Mouse (Mus musculus) layer of hippocampus, postnatal 25 days (tissue): Measurements from ENCODE around the gene Plek. TPM values are rescaled to one million over a fixed set of nuclear protein-coding genes. Genes with fewer than 3 reads are reported as not detected.
A peak's percentile ranks its signal among the peaks of the same experiment; 100 is the strongest.
"Not testable (repeated sequence)": the region's sequence is repeated elsewhere in the genome, so short reads cannot be mapped to it uniquely, and the experiment has no call there.

ENCODE experiments used
- DNase-seq, 2 experiments: peaks; one replicate each; pipeline ENCODE4 v3.0.0; 2022; ENCODE audit warnings: mixed read lengths in 2 of 2, low spot score in 1 of 2; ENCODE audit errors: extremely low spot score in 1 of 2
- total RNA-seq, 2 experiments: library from RNA; stranded (reverse); gene quantifications; 2 replicates each; pipeline ENCODE4 v1.2.3; 2021

Plek gene
- total RNA-seq, result 1 to 10 TPM; 5.1 to 5.2 TPM

- DNase-seq, result peak; percentile 80 to 82
Observed at GRCm38 (mm10) chr11:17051545-17052475, at the start of gene Plek, which contains the start of gene Cnrip1. Gene Plek, minus strand, starts transcription at chr11:17052381. Gene Cnrip1, plus strand, starts transcription at chr11:17051586.

DNA sequence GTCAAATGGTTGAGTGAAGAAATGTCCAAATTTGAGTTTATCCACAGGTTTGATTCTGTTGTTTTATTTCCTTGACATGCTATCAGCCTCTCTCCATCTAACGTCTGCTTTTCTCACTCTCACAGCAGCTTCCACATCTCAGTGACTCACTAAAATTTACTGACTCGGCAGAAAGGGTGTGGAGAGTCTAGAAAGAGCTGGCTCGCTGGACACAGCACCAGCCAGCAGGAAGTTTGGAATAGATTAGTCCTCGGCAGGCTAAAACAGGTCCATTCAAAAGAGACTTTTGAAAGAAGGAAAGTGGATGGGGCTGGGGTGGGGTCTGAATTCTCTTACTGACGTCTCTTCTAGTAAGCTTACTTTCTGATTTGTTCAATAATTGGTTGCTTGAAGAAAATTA lies 33.9 kb upstream of the Plek start:
- DNase-seq, result no peak

GRCm38 (mm10) chr11:17083866-17084265 lies 31.7 kb upstream of the Plek start:
- no peak for DNase-seq

GRCm38 (mm10) chr11:17083455-17083854 lies 31.3 kb upstream of the Plek start:
- no peak for DNase-seq

DNA sequence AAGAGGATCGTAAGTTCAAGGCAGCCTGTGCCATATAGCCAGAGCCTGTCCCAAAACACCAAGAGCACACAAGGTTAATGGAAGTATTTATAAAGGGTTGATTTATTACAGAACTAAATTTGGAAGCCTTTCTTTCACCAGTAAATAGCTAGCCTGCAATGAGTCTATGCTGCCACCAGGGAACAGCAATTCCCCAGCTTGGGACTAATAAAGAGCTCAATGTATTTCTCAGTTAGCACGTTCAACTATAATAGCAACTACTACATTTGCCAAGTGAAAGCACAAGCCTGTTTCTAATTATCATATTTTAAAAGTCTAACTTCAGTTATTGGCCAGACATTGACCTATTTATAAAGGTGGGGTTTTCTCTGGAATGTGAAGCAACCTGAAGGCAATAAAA lies 30.8 kb upstream of the Plek start:
- DNase-seq, result no peak

- DNase-seq, result no peak
Observed at GRCm38 (mm10) chr11:17082086-17082485, 29.9 kb upstream of the Plek start.

DNA sequence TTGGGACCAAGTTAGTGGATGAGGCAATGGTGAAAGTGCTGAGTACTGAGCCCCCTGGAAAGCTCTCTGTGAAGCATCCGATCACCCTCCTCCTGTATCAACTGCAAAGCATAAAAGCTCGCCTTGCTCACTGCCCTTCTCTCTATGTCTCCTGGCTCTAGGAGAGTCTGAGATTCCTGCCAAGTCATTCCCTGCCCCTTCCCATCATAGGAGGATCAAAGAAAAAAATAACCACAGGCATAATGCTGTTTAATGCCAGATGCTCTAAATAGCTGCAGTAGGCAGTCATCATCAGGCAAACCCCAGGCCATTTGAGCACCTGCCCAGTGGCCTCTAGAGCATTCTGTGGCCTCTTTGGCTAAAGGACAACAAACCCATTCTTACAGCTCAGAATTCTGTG lies 23.5 kb upstream of the Plek start:
- no peak for DNase-seq

DNA sequence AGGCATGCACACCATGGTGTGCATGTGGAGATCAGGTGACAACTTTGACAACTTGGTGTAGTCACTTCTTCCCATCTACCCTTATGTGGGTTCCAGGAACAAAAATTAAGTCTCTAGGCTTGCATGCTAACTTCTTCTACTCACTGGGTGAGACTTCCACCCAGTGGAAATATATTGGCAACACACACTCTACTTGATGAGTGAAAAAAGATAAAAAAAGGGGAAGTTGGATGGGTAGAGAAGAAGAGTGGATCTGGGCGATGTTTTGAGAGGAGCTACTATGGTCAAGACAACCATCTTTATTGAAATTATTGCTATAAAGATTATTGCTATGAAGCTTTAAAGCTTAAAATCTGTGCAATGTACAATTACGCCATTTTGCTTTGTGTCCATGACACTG lies 17.2 kb upstream of the Plek start:
- not testable (repeated sequence) for DNase-seq

DNA sequence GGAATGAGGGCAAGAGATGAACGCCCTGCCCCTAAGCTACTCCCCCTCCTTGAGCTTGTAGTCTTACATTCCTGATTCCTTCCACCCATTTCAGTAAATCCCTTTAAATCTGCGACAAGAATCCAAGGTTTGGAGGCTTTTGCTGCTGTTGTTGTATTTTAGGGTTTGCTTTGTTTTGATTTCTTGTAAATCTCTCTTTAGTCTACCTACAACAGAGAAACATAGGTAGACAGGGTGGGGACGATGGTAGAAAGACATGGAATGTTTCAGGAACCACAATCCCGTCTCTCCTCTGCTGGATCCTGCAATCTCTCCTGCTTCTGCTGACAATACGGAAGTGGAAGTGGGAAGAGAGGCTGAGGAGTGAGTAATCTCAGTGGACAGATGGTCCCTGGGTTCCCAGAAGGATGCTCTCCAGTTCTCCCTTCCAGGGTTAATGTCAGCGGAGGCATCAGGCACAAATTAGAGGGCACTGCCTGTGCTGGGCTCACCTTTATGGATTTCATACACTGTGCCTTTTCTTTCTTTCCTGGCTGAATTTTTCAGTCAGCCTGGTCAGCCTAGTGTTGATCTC lies 382 bp upstream of the Plek start:
- peak in 1 of 2 experiments; percentile 10 for DNase-seq

GRCm38 (mm10) chr11:17045806-17046205 lies 6.4 kb downstream of the Plek start:
- no peak for DNase-seq

GRCm38 (mm10) chr11:17023984-17024383 lies 28.2 kb downstream of the Plek start:
- no peak for DNase-seq

GRCm38 (mm10) chr11:17023206-17023605 lies 29.0 kb downstream of the Plek start:
- no peak for DNase-seq

- no peak for DNase-seq
Observed at GRCm38 (mm10) chr11:17019328-17019727, 32.9 kb downstream of the Plek start.

DNA sequence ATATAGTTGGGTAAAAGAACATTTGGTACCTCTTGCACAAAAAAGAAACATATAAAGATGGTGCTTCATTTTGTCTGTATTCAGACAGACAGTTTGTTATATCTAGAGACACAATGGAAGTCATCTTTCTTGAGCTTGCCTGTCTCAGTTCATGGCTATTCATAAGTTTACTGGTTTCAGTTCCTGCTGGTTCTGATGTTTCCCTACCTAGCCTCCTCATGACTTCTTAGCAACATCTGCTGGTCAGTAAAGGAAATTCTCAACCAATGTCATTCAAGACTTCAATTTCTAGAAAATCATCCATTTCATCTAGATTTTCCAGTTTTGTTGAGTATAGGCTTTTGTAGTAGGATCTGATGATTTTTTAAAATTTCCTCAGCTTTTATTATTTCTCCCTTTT lies 39.2 kb downstream of the Plek start:
- DNase-seq, result no peak

- DNase-seq, result no peak
Observed at GRCm38 (mm10) chr11:17008498-17008941, 43.7 kb downstream of the Plek start.

GRCm38 (mm10) chr11:17007517-17008173 lies 44.5 kb downstream of the Plek start:
- DNase-seq, result no peak

DNA sequence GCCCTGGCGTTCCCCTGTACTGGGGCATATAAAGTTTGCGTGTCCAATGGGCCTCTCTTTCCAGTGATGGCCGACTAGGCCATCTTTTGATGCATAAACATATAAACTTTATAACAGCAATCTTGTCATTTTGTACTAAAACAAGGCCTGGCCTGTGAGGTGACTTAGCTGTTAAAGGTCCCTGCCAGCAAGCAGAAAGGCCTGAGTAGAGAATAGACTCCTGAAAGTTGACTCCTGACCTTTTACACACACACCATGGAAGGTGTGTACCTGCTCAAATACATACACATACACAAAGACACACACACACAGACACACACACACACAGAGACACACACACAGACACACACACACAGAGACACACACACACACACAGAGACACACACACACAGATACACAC lies 45.7 kb downstream of the Plek start:
- not testable (repeated sequence) for DNase-seq

GRCm38 (mm10) chr11:17004899-17005846 lies 47.0 kb downstream of the Plek start:
- DNase-seq, result no peak

DNA sequence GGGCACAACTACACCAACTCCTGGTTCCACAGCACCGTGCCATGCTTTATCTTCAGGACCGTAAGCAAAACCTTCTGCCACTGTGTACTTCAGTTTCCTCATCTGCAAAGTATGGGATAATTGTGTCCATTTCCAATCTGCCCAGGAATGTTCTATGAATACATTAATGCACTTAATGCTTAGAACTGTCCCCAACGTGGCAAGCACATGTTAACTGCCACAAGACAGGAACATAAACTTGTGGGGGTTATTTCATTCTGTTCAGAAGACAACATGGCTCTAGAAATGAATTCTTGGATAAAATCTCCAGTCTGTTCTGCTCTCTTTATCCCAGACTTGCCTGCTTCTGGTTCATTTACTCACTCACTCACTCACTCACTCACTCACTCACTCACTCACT lies 48.4 kb downstream of the Plek start:
- no peak for DNase-seq

DNA sequence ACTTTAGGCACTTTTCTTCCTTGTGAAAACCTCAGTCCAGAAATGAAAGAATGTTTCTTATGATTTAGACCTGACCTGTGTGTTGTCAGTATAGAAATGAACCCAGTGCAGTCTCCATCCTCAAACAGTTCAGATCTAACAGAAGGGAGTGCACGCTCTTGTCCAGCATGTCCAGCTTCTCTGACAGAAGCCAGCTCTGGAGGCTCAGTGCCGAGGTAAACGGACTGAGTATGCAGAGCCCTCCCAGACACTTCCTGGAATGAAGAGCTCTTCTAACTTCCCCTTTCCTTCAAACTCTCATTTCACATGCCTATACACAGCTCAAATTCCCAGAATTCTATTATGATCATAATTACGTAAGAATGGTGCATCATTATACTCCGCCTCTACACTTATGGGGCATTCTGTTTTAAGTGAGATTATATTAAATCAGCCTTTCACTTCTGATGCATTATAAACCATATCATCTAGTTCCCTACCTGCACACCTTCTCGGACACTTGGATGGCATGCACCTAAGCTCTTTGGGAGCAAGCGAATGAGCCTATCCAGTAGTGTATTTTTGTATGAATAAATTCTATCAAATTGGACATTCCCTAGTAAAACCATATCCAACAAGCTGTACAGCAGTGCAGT lies 49.3 kb downstream of the Plek start:
- DNase-seq, result no peak
